Mouse (Mus musculus): ENCODE data around the gene Aifm2. TPM values are rescaled to one million over a fixed set of nuclear protein-coding genes. Genes with fewer than 3 reads are reported as not detected.
A peak's percentile ranks its signal among the peaks of the same experiment; 100 is the strongest.

The Aifm2 gene
- polyA plus RNA-seq, 1 experiment from 2014 or later = 8.2 TPM

GRCm38 (mm10) chr10:61784414-61784813, 69.4 kb downstream of the Aifm2 start:
- H3K27me3 ChIP-seq = no peaks in the 10 kb centered on the region
- H3K9ac ChIP-seq = peak overlapping the region; percentile 99
- H3K4me1 ChIP-seq (replicated peaks) = peaks cover 44% of the 10 kb centered on the region
- peak overlapping the region; percentile 89 for H3K4me3 ChIP-seq
- H3K27ac ChIP-seq = peak overlapping the region; percentile 100
- 12% methylated on average over 10 of the region's 10 CpGs for WGBS
- H3K9me3 ChIP-seq = no peaks in the 10 kb centered on the region
- no peaks in the 10 kb centered on the region for H3K36me3 ChIP-seq
- H3K4me2 ChIP-seq = peak overlapping the region; percentile 73
- 0 out of 2 replicates have a peak, but pooled peaks have one; percentile 5 for ATAC-seq (ENCODE audit: low FRiP score)

- Histone ChIP-seq H3K27me3 (0 out of 2 replicates have a peak, but pooled peaks cover 2% of the 10 kb centered on the region), H3K4me3 (no peak overlapping the region), H3K4me2 (no peak overlapping the region), H3K9ac (no peak overlapping the region), H3K36me3 (no peaks in the 10 kb centered on the region), H3K4me1 (replicated peaks) (peaks cover 18% of the 10 kb centered on the region), H3K27ac (no peak overlapping the region), H3K9me3 (no peaks in the 10 kb centered on the region)
- no peak for ATAC-seq (ENCODE audit: low FRiP score)
- WGBS = 77% methylated on average over 10 of the region's 10 CpGs
These were observed 72.7 kb downstream of the Aifm2 start for GRCm38 (mm10) chr10:61787541-61788313.

GRCm38 (mm10) chr10:61788499-61788898, 73.4 kb downstream of the Aifm2 start:
- Histone ChIP-seq H3K4me2 (no peak overlapping the region), H3K27ac (no peak overlapping the region), H3K36me3 (no peaks in the 10 kb centered on the region), H3K27me3 (0 out of 2 replicates have a peak, but pooled peaks cover 2% of the 10 kb centered on the region), H3K4me3 (no peak overlapping the region), H3K4me1 (replicated peaks) (peaks cover 18% of the 10 kb centered on the region), H3K9ac (no peak overlapping the region), H3K9me3 (no peaks in the 10 kb centered on the region)
- WGBS = 97% methylated on average over 5 of the region's 5 CpGs
- ATAC-seq (ENCODE audit: low FRiP score) = no peak

Small RNA genes within 50 kb of the gene (microRNA-seq; reads per million reads assigned to microRNA genes)
- gene Mir5108 = not detected

Other genes starting within 250 kb of the Aifm2 start
- 15.3 and 16.1 TPM in 2 replicates for gene Lrrc20, start 239.5 kb upstream of the Aifm2 start, polyA plus RNA-seq (2015; fragmentation: Nextera tagmentation; extraction: Ambion mirVana)
- gene Npffr1, start 119.8 kb upstream of the Aifm2 start, polyA plus RNA-seq (2015; fragmentation: Nextera tagmentation; extraction: Ambion mirVana) = 0.40 and 0.42 TPM in 2 replicates
- gene Ppa1, start 66.7 kb upstream of the Aifm2 start, polyA plus RNA-seq (2015; fragmentation: Nextera tagmentation; extraction: Ambion mirVana) = 206 and 209 TPM in 2 replicates
- 194 and 201 TPM in 2 replicates for gene Sar1a, start 35.0 kb upstream of the Aifm2 start, polyA plus RNA-seq (2015; fragmentation: Nextera tagmentation; extraction: Ambion mirVana)
- gene Tysnd1, start 19.7 kb upstream of the Aifm2 start, polyA plus RNA-seq (2015; fragmentation: Nextera tagmentation; extraction: Ambion mirVana) = 18.2 and 24.7 TPM in 2 replicates
- gene H2afy2, start 68.9 kb downstream of the Aifm2 start, polyA plus RNA-seq (2015; fragmentation: Nextera tagmentation; extraction: Ambion mirVana) = 334 and 351 TPM in 2 replicates